ENCODE assay signal across 31 mouse cellular contexts in genomic region chr6:111610396-111610795, GRCm38 (mm10).
"Had no signal": no experiment of that assay in that cellular context is flagged by ENCODE, and none has a peak within 500 bp of the region (broad histone marks: within the 10 kb centered on the region; RNA-seq: fewer than 3 reads in every experiment).

No protein-coding gene starts in this region.

- H3K9ac ChIP-seq: limb, embryonic 12.5 days; limb, embryonic 13.5 days; limb, embryonic 15.5 days; liver, embryonic 12.5 days; liver, embryonic 13.5 days; liver, embryonic 14.5 days; liver, embryonic 15.5 days; liver, postnatal 0 days; lung, embryonic 14.5 days; lung, embryonic 15.5 days; midbrain, embryonic 12.5 days; midbrain, embryonic 13.5 days; midbrain, embryonic 15.5 days; neural tube, embryonic 12.5 days had no signal

- H3K27ac ChIP-seq: limb, embryonic 10.5 days; limb, embryonic 12.5 days; limb, embryonic 13.5 days; limb, embryonic 15.5 days; liver, embryonic 12.5 days; liver, embryonic 13.5 days; liver, embryonic 14.5 days; liver, embryonic 15.5 days; lung, embryonic 15.5 days; macrophage; midbrain, embryonic 10.5 days; midbrain, embryonic 12.5 days; midbrain, embryonic 13.5 days; midbrain, embryonic 15.5 days; neural tube, embryonic 12.5 days had no signal

- H3K4me1 ChIP-seq: limb, embryonic 10.5 days; limb, embryonic 12.5 days; limb, embryonic 13.5 days; limb, embryonic 15.5 days; liver, embryonic 12.5 days; liver, embryonic 13.5 days; liver, embryonic 15.5 days; lung, embryonic 15.5 days; megakaryocyte, embryonic 14.5 days; midbrain, embryonic 10.5 days; midbrain, embryonic 12.5 days; midbrain, embryonic 13.5 days; midbrain, embryonic 15.5 days; neural tube, embryonic 12.5 days had no signal

- H3K36me3 ChIP-seq: limb, embryonic 10.5 days; limb, embryonic 12.5 days; limb, embryonic 13.5 days; limb, embryonic 15.5 days; liver, embryonic 12.5 days; liver, embryonic 13.5 days; liver, embryonic 15.5 days; lung, embryonic 15.5 days; midbrain, embryonic 10.5 days; midbrain, embryonic 12.5 days; midbrain, embryonic 13.5 days; midbrain, embryonic 15.5 days; neural tube, embryonic 12.5 days had no signal

- H3K4me2 ChIP-seq: limb, embryonic 12.5 days; limb, embryonic 13.5 days; limb, embryonic 15.5 days; liver, embryonic 11.5 days; liver, embryonic 12.5 days; liver, embryonic 13.5 days; liver, embryonic 15.5 days; lung, embryonic 14.5 days; lung, embryonic 15.5 days; midbrain, embryonic 12.5 days; midbrain, embryonic 13.5 days; midbrain, embryonic 15.5 days; neural tube, embryonic 12.5 days had no signal

- ATAC-seq: liver, embryonic 12.5 days; liver, postnatal 0 days; lung, postnatal 0 days; midbrain, embryonic 13.5 days; midbrain, embryonic 15.5 days; midbrain, embryonic 16.5 days had no signal

- H3K9me3 ChIP-seq: limb, embryonic 10.5 days; limb, embryonic 12.5 days; limb, embryonic 13.5 days; limb, embryonic 15.5 days; liver, embryonic 12.5 days; liver, embryonic 13.5 days; liver, embryonic 15.5 days; lung, embryonic 15.5 days; midbrain, embryonic 10.5 days; midbrain, embryonic 12.5 days; midbrain, embryonic 13.5 days; midbrain, embryonic 15.5 days; neural tube, embryonic 12.5 days had no signal

- DNase-seq: left cerebral cortex, postnatal 4 days; liver; liver, embryonic 13.5 days; liver, postnatal 0 days; lung, adult 18-20 months; lung, adult 2 months; lung, embryonic 14.5 days; lung, postnatal 10 days; lung, postnatal 14 days; lung, postnatal 36 days; lung, postnatal 4 days; midbrain, embryonic 14.5 days had no signal

- H3K27me3 ChIP-seq: limb, embryonic 12.5 days; limb, embryonic 13.5 days; limb, embryonic 15.5 days; liver, embryonic 12.5 days; liver, embryonic 13.5 days; liver, embryonic 15.5 days; lung, embryonic 15.5 days; megakaryocyte, embryonic 14.5 days; midbrain, embryonic 12.5 days; midbrain, embryonic 13.5 days; midbrain, embryonic 15.5 days; neural tube, embryonic 12.5 days had no signal

- H3K4me3 ChIP-seq: limb, embryonic 10.5 days; limb, embryonic 12.5 days; limb, embryonic 13.5 days; limb, embryonic 15.5 days; liver, embryonic 12.5 days; liver, embryonic 13.5 days; liver, embryonic 15.5 days; lung, embryonic 15.5 days; megakaryocyte, embryonic 14.5 days; midbrain, embryonic 10.5 days; midbrain, embryonic 12.5 days; midbrain, embryonic 13.5 days; midbrain, embryonic 15.5 days; myocyte; neural tube, embryonic 12.5 days had no signal
